Mouse (Mus musculus) lung, embryonic 15.5 days (tissue): ENCODE data around the gene Tenm4. TPM values are rescaled to one million over a fixed set of nuclear protein-coding genes. Genes with fewer than 3 reads are reported as not detected.
A peak's percentile ranks its signal among the peaks of the same experiment; 100 is the strongest.

Source experiments
- ATAC-seq: fragments of 200-750 bp; cut with Nextera tagmentation; 2 replicates; pipeline ENCODE4 v1.8.0; 2017; ENCODE audit warnings: moderate number of reproducible peaks, borderline replicate concordance; ENCODE audit not compliant: low FRiP score, low TSS enrichment; ENCODE audit errors: extremely low read depth
- H3K27ac ChIP-seq: fragments of 300-500 bp; sonication (generic); 2 replicates; pipeline ENCODE4 v1.5.1; 2015; ENCODE audit warnings: moderate library complexity, mild to moderate bottlenecking, inconsistent platforms
- H3K27me3 ChIP-seq: fragments of 300-500 bp; sonication (generic); 2 replicates; pipeline ENCODE4 v1.6.1; 2015; ENCODE audit warnings: inconsistent platforms
- H3K36me3 ChIP-seq: fragments of 300-500 bp; sonication (generic); 2 replicates; pipeline ENCODE4 v1.6.1; 2015; ENCODE audit warnings: inconsistent platforms
- H3K4me1 ChIP-seq: fragments of 300-500 bp; sonication (generic); 2 replicates; pipeline ENCODE4 v1.6.1; 2015; ENCODE audit warnings: inconsistent platforms
- H3K4me2 ChIP-seq: fragments of 300-500 bp; sonication (generic); 2 replicates; pipeline ENCODE4 v1.6.1; 2015; ENCODE audit warnings: inconsistent platforms, mild to moderate bottlenecking, moderate library complexity
- H3K4me3 ChIP-seq: fragments of 300-500 bp; sonication (generic); 2 replicates; pipeline ENCODE4 v1.5.1; 2015; ENCODE audit warnings: mild to moderate bottlenecking, inconsistent platforms
- H3K9ac ChIP-seq: fragments of 300-500 bp; sonication (generic); 2 replicates; pipeline ENCODE4 v1.6.1; 2015; ENCODE audit warnings: inconsistent platforms
- H3K9me3 ChIP-seq: fragments of 300-500 bp; sonication (generic); 2 replicates; pipeline ENCODE4 v1.6.1; 2016; ENCODE audit warnings: inconsistent platforms
- WGBS: fragments of 180-500 bp; shearing (Covaris S2); methylation state at CpG from one replicate; pipeline ENCODE4 v1.1.7; 2015; 5-methylcytosine and 5-hydroxymethylcytosine counted together
- polyA plus RNA-seq: library from polyadenylated mRNA; unstranded; fragments of >200 nt; fragmentation: Nextera tagmentation; extraction: Ambion mirVana; gene quantifications from 2 replicates; pipeline ENCODE4 v1.2.1, GENCODE M21; 2015

Tenm4 gene
- polyA plus RNA-seq, 1 experiment from 2014 or later: 22.1 TPM

- 56% methylated on average over 12 of the region's 12 CpGs for WGBS
Observed at GRCm38 (mm10) chr7:96754175-96754574, 583.1 kb downstream of the Tenm4 start.

GRCm38 (mm10) chr7:96755459-96756094 is 584.5 kb downstream of the Tenm4 start:
- Histone ChIP-seq H3K9ac (no peak overlapping the region), H3K36me3 (no peaks in the 10 kb centered on the region), H3K4me2 (no peak overlapping the region), H3K27ac (peak overlapping the region; percentile 57), H3K27me3 (no peaks in the 10 kb centered on the region), H3K4me3 (no peak overlapping the region), H3K9me3 (no peaks in the 10 kb centered on the region), H3K4me1 (peaks cover 19% of the 10 kb centered on the region)
- peak; percentile 53; the same call in 1 of the 2 replicates for ATAC-seq
- whole genome bisulfite sequencing: 49% methylated on average over 12 of the region's 12 CpGs

More at GRCm38 (mm10) chr7:96754175-96754574, 583.1 kb downstream of the Tenm4 start:
- no peaks in the 10 kb centered on the region for H3K9me3 ChIP-seq
- peaks cover 20% of the 10 kb centered on the region for H3K4me1 ChIP-seq
- H3K4me3 ChIP-seq: no peak overlapping the region
- H3K9ac ChIP-seq: no peak overlapping the region
- H3K4me2 ChIP-seq: no peak overlapping the region
- no peak overlapping the region for H3K27ac ChIP-seq
- no peak for ATAC-seq
- no peaks in the 10 kb centered on the region for H3K27me3 ChIP-seq
- no peaks in the 10 kb centered on the region for H3K36me3 ChIP-seq

DNA sequence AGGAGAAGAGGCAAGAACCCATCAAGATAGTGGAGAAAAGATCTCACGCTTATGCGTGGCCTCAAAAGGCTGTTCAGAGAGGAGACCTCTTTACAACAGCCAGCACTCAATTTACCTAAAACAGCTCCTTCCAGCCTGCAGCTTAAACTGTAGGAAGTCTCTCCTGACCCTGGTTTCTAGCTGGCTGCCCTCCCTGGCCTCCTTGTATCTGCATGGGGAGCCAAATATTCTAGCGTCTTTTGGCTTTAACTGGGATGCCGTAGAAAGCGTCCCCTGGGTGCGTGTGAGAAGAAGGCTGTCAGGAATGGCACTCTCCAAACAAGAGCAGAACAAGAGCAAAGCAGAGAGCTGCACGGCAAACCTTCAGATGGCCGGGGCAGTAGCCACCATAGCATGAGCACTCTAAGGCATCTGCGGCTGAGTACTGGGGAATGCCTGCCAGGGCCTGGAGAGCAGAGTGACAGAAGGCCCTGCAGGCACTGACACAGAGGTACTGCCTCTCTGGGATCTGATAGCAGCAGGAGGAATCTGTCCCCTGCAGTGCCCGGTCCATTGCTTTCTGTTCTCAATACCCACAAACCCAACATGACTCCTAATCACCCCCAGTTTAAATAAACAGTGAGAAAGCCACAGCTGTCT is 585.2 kb downstream of the Tenm4 start:
- Histone ChIP-seq H3K36me3 (no peaks in the 10 kb centered on the region), H3K27ac (peak overlapping the region; percentile 57), H3K27me3 (no peaks in the 10 kb centered on the region), H3K4me1 (peaks cover 19% of the 10 kb centered on the region), H3K4me2 (no peak overlapping the region), H3K9me3 (no peaks in the 10 kb centered on the region), H3K4me3 (no peak overlapping the region), H3K9ac (no peak overlapping the region)
- ATAC-seq: 0 out of 2 replicates have a peak, but pooled peaks have one; percentile 12
- 27% methylated on average over 10 of the region's 10 CpGs for WGBS

- H3K4me1 ChIP-seq: peaks cover 19% of the 10 kb centered on the region
- H3K36me3 ChIP-seq: no peaks in the 10 kb centered on the region
- H3K9ac ChIP-seq: no peak overlapping the region
- no peak overlapping the region for H3K27ac ChIP-seq
- H3K9me3 ChIP-seq: no peaks in the 10 kb centered on the region
- no peak overlapping the region for H3K4me2 ChIP-seq
- no peak overlapping the region for H3K4me3 ChIP-seq
- WGBS: 77% methylated on average over 8 of the region's 8 CpGs
- no peaks in the 10 kb centered on the region for H3K27me3 ChIP-seq
- no peak for ATAC-seq
Observed at GRCm38 (mm10) chr7:96757067-96757466, 586.0 kb downstream of the Tenm4 start.

DNA sequence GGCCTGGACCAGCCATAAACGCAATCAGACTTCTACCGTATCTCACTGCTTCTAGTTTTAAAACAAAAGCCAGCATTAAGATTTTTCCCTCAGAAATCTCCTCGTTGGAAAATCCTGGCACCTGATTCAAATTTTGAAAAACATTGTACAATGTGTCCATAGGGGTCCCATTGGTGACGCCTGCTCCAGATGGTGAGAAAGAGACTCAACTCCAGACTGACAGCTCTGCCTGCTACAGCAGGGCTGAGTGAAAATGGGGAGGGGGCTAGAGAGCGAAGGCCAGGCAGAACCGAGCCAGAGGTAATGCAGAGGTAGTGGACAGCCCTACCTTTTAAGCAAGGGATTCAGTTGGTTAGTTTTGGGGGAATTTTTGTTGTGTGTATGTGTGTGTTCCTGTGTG is 589.2 kb downstream of the Tenm4 start:
- no peaks in the 10 kb centered on the region for H3K9me3 ChIP-seq
- H3K9ac ChIP-seq: no peak overlapping the region
- peaks cover 18% of the 10 kb centered on the region for H3K4me1 ChIP-seq
- no peak overlapping the region for H3K27ac ChIP-seq
- no peaks in the 10 kb centered on the region for H3K36me3 ChIP-seq
- H3K4me2 ChIP-seq: no peak overlapping the region
- H3K4me3 ChIP-seq: no peak overlapping the region
- no peak for ATAC-seq
- no peaks in the 10 kb centered on the region for H3K27me3 ChIP-seq
- 85% methylated on average over 6 of the region's 6 CpGs for WGBS

GRCm38 (mm10) chr7:96761151-96761550 is 590.1 kb downstream of the Tenm4 start:
- H3K36me3 ChIP-seq: no peaks in the 10 kb centered on the region
- H3K4me1 ChIP-seq: peaks cover 10% of the 10 kb centered on the region
- no peak overlapping the region for H3K27ac ChIP-seq
- WGBS: 45% methylated on average over 5 of the region's 5 CpGs
- H3K9ac ChIP-seq: no peak overlapping the region
- no peak overlapping the region for H3K4me2 ChIP-seq
- no peaks in the 10 kb centered on the region for H3K27me3 ChIP-seq
- H3K9me3 ChIP-seq: no peaks in the 10 kb centered on the region
- H3K4me3 ChIP-seq: no peak overlapping the region
- 0 out of 2 replicates have a peak, but pooled peaks have one; percentile 19 for ATAC-seq

DNA sequence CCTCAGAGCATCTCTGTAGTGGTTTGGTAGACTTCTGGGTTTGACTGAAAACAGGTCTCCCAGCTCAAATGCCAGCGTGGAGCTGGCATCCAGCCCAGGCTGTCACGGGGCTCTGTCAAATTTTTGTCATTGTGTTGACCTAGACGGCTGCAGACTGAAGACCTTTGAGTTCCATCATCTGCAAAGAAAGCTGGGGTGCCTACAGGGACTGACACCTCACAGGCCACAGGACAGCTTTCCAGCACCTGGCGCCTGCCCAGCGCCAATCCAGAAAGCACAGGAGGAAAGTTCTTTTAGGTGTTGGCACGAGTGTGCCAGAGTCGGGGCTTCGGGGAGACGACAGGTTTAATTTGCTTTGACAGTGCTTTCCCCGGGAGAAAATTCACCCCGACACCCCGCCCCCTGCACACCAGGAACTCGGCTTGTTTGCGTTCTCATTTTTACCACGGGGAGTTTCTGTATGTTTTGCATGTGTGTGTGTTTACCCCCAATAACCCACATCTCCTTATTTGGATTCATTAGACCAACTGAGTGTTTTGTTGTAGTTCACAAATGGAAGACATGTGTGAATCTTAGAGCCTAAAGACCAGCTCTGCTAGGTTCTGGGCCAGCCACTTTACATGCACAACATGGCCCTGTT is 594.4 kb downstream of the Tenm4 start:
- Histone ChIP-seq H3K27me3 (no peaks in the 10 kb centered on the region), H3K36me3 (no peaks in the 10 kb centered on the region), H3K4me2 (no peak overlapping the region), H3K9ac (no peak overlapping the region), H3K9me3 (no peaks in the 10 kb centered on the region), H3K4me1 (peaks cover 5% of the 10 kb centered on the region; the same call in 1 of the 2 replicates), H3K27ac (no peak overlapping the region), H3K4me3 (no peak overlapping the region)
- no peak for ATAC-seq
- WGBS: 50% methylated on average over 15 of the region's 15 CpGs

DNA sequence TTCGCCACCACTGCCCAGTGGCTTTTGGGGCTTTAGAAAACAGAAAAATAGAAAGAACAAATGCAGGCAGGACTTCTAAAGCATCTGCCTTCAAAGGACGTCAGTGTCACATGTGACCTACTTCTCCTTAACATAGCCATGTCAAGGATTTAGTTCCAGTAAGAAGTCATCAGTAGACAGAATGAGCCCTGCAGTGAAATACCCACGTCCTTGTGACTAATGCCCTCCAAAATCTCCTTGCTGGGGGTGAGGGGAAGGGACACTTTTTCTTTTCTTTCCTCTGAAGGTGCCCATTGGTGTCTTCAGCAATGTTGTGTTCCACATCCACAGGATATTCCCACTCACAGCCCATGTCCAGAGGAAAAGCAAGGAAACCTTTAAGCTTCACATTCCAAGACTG is 596.0 kb downstream of the Tenm4 start:
- no peaks in the 10 kb centered on the region for H3K27me3 ChIP-seq
- H3K4me3 ChIP-seq: no peak overlapping the region
- no peak for ATAC-seq
- peaks cover 5% of the 10 kb centered on the region; the same call in 1 of the 2 replicates for H3K4me1 ChIP-seq
- 78% methylated on average over 3 of the region's 3 CpGs for WGBS
- H3K27ac ChIP-seq: no peak overlapping the region
- no peak overlapping the region for H3K4me2 ChIP-seq
- no peaks in the 10 kb centered on the region for H3K9me3 ChIP-seq
- no peak overlapping the region for H3K9ac ChIP-seq
- H3K36me3 ChIP-seq: no peaks in the 10 kb centered on the region

DNA sequence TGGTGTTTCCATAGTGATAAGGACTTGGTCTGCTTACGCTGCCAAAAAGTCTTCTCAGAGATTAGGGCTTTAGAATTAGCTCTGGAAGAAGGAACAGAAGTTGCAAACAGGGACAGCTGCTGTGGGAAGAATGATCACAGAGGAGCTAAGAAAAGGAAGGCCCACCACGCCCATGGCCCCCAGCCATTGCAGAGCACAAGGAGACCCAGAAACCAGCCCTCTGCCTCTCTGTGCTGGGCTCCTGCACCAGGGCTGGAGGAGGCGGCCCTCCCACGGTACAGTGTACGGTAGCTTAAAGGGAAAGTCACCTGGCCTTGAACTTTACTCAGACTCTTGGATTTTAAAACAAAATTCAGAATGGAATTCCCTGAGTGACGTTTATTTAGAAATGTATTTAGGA is 597.7 kb downstream of the Tenm4 start:
- H3K4me2 ChIP-seq: no peak overlapping the region
- ATAC-seq: no peak

GRCm38 (mm10) chr7:96769784-96770183 is 598.7 kb downstream of the Tenm4 start:
- Histone ChIP-seq H3K9me3 (no peaks in the 10 kb centered on the region), H3K9ac (no peak overlapping the region), H3K4me3 (no peak overlapping the region), H3K4me2 (no peak overlapping the region), H3K4me1 (peaks cover 8% of the 10 kb centered on the region), H3K27me3 (no peaks in the 10 kb centered on the region), H3K36me3 (no peaks in the 10 kb centered on the region), H3K27ac (no peak overlapping the region)
- 73% methylated on average over 4 of the region's 4 CpGs for WGBS
- no peak for ATAC-seq

More for the DNA sequence above, 597.7 kb downstream of the Tenm4 start:
- no peak overlapping the region for H3K27ac ChIP-seq
- no peak overlapping the region for H3K4me3 ChIP-seq
- H3K9ac ChIP-seq: no peak overlapping the region
- WGBS: 84% methylated on average over 6 of the region's 6 CpGs
- peaks cover 5% of the 10 kb centered on the region; the same call in 1 of the 2 replicates for H3K4me1 ChIP-seq
- H3K9me3 ChIP-seq: no peaks in the 10 kb centered on the region
- H3K27me3 ChIP-seq: no peaks in the 10 kb centered on the region
- no peaks in the 10 kb centered on the region for H3K36me3 ChIP-seq

DNA sequence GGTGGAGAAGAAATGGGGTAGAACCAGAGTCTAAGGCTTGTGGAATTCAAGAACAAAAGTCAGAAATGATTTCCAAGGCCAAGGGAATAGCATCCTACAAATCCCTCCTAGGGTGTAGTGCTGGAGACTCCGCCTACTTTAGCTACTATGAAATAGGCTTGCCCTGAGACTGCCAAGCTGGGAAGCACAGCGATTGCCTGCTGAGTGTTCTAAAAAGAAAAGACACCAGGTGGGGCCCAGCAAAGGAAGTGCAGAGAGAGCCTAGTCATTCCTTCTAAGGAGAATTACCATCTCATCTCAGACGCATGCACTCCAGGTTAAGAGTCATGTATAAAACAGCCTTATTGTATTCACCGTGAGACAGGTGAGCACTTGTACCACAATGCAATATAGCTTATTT is 601.9 kb downstream of the Tenm4 start:
- no peak for ATAC-seq
- H3K4me2 ChIP-seq: no peak overlapping the region
- H3K27ac ChIP-seq: no peak overlapping the region
- no peak overlapping the region for H3K9ac ChIP-seq
- no peaks in the 10 kb centered on the region for H3K36me3 ChIP-seq
- no peak overlapping the region for H3K4me3 ChIP-seq
- no peaks in the 10 kb centered on the region for H3K9me3 ChIP-seq
- peaks cover 15% of the 10 kb centered on the region for H3K4me1 ChIP-seq
- WGBS: 78% methylated on average over 4 of the region's 4 CpGs
- H3K27me3 ChIP-seq: no peaks in the 10 kb centered on the region

DNA sequence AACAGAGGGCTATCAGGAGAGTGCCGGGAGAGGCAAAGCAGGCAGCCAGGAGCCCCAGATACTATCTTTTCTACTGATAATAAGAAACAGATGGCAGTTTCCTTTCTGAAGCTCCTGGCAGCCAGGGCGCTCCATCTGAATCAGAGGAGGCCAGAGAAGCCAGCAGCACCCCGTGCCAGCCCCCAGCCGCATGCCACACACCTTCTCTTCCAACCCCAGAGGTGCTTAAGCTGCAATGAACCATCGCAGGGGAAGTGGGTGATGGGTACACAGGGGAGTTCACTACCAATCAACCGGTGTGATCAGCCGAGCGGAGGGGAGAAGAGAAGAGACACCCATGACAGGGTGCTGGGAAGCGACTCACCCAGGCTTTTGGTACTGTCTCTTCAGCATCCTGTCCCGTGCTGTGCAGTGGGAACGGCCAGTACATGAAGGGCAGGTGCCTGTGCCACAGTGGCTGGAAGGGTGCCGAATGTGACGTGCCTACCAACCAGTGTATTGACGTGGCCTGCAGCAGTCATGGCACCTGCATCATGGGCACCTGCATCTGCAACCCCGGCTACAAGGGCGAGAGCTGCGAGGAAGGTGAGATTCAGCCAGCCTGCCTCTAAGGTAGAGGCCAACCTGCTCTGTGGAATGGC is 602.7 kb downstream of the Tenm4 start:
- WGBS: 84% methylated on average over 17 of the region's 17 CpGs
- Histone ChIP-seq H3K4me1 (peaks cover 15% of the 10 kb centered on the region), H3K4me2 (no peak overlapping the region), H3K9ac (no peak overlapping the region), H3K27ac (no peak overlapping the region), H3K9me3 (no peaks in the 10 kb centered on the region), H3K4me3 (no peak overlapping the region), H3K36me3 (no peaks in the 10 kb centered on the region), H3K27me3 (no peaks in the 10 kb centered on the region)
- no peak for ATAC-seq
